Mouse (Mus musculus): ENCODE measurements around the gene Dab1. TPM values are rescaled to one million over a fixed set of nuclear protein-coding genes. Genes with fewer than 3 reads are reported as not detected.

Dab1 gene
- polyA plus RNA-seq, 1 experiment: 35.8 TPM

GRCm38 (mm10) chr4:104113209-104114005 is 494.2 kb downstream of the Dab1 start:
- H3K4me1 ChIP-seq (ENCODE audit: control insufficient read depth, insufficient read depth, low read length): no peaks in the 10 kb centered on the region
- DNase-seq: no peak
- H3K27ac ChIP-seq (ENCODE audit: insufficient read depth, low read length): no peak overlapping the region
- 47% methylated on average over 13 of the region's 13 CpGs for WGBS
- H3K27me3 ChIP-seq (ENCODE audit: control insufficient read depth, insufficient read depth, low read length): no peaks in the 10 kb centered on the region; the same call in 1 of the 2 replicates
- H3K4me3 ChIP-seq (replicated peaks; ENCODE audit: insufficient read depth, low read depth, low read length): no peak overlapping the region
- no peak for TF ChIP-seq POLR2A (IDR thresholded peaks at IDR 0.05; ENCODE audit: borderline replicate concordance, insufficient read depth, low read length)
- no peak for TF ChIP-seq CTCF (IDR thresholded peaks at IDR 0.05; ENCODE audit: borderline replicate concordance, insufficient read depth, low read depth, low read length)

- no peak overlapping the region for H3K27ac ChIP-seq (ENCODE audit: insufficient read depth, low read length)
- WGBS: 29% methylated on average over 6 of the region's 6 CpGs
- DNase-seq: no peak
Observed at GRCm38 (mm10) chr4:104114006-104114361, 494.8 kb downstream of the Dab1 start.

GRCm38 (mm10) chr4:104120108-104120507 is 500.9 kb downstream of the Dab1 start:
- Histone ChIP-seq H3K4me1 (ENCODE audit: control insufficient read depth, insufficient read depth, low read length) (no peaks in the 10 kb centered on the region), H3K27ac (ENCODE audit: insufficient read depth, low read length) (no peak overlapping the region), H3K4me3 (replicated peaks; ENCODE audit: insufficient read depth, low read depth, low read length) (no peak overlapping the region), H3K27me3 (ENCODE audit: control insufficient read depth, insufficient read depth, low read length) (no peaks in the 10 kb centered on the region)
- no peak for DNase-seq
- WGBS: 86% methylated on average over 4 of the region's 4 CpGs
- TF ChIP-seq POLR2A (IDR thresholded peaks at IDR 0.05; ENCODE audit: borderline replicate concordance, insufficient read depth, low read length): no peak
- TF ChIP-seq CTCF (IDR thresholded peaks at IDR 0.05; ENCODE audit: borderline replicate concordance, insufficient read depth, low read depth, low read length): no peak

More at GRCm38 (mm10) chr4:104114006-104114361, 494.8 kb downstream of the Dab1 start:
- no peaks in the 10 kb centered on the region for H3K4me1 ChIP-seq (ENCODE audit: control insufficient read depth, insufficient read depth, low read length)
- TF ChIP-seq CTCF (IDR thresholded peaks at IDR 0.05; ENCODE audit: borderline replicate concordance, insufficient read depth, low read depth, low read length): no peak
- TF ChIP-seq POLR2A (IDR thresholded peaks at IDR 0.05; ENCODE audit: borderline replicate concordance, insufficient read depth, low read length): no peak
- H3K4me3 ChIP-seq (replicated peaks; ENCODE audit: insufficient read depth, low read depth, low read length): no peak overlapping the region
- no peaks in the 10 kb centered on the region; the same call in 1 of the 2 replicates for H3K27me3 ChIP-seq (ENCODE audit: control insufficient read depth, insufficient read depth, low read length)

GRCm38 (mm10) chr4:104121959-104122358 is 502.8 kb downstream of the Dab1 start:
- TF ChIP-seq POLR2A (IDR thresholded peaks at IDR 0.05; ENCODE audit: borderline replicate concordance, insufficient read depth, low read length): no peak
- TF ChIP-seq CTCF (IDR thresholded peaks at IDR 0.05; ENCODE audit: borderline replicate concordance, insufficient read depth, low read depth, low read length): no peak
- Histone ChIP-seq H3K27me3 (ENCODE audit: control insufficient read depth, insufficient read depth, low read length) (no peaks in the 10 kb centered on the region), H3K4me1 (ENCODE audit: control insufficient read depth, insufficient read depth, low read length) (no peaks in the 10 kb centered on the region), H3K4me3 (replicated peaks; ENCODE audit: insufficient read depth, low read depth, low read length) (no peak overlapping the region), H3K27ac (ENCODE audit: insufficient read depth, low read length) (no peak overlapping the region)
- DNase-seq: no peak
- 28% methylated on average over 5 of the region's 5 CpGs for WGBS

DNA sequence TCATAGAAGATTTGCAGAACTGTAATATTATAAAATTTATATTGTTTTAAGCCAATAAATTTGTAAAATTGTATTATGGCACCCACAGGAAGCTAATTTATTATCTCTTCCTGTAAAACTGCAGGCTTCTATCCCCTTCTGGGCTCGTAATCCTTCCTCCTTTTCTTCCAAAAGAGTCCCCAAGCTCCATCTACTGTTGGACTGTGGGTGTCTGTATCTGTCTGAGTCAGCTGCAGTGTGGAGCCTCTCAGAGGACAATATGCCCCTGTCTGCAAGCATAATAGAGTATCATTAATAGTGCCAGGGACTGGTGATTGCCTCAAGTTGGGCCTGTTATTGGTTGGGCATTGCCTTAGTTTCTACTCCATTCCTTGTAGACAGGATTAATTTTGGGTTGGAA is 503.2 kb downstream of the Dab1 start:
- Histone ChIP-seq H3K27me3 (ENCODE audit: control insufficient read depth, insufficient read depth, low read length) (no peaks in the 10 kb centered on the region), H3K27ac (ENCODE audit: insufficient read depth, low read length) (no peak overlapping the region), H3K4me3 (replicated peaks; ENCODE audit: insufficient read depth, low read depth, low read length) (no peak overlapping the region), H3K4me1 (ENCODE audit: control insufficient read depth, insufficient read depth, low read length) (no peaks in the 10 kb centered on the region)
- 65% methylated on average over 1 of the region's 1 CpGs for WGBS
- DNase-seq: no peak
- TF ChIP-seq POLR2A (IDR thresholded peaks at IDR 0.05; ENCODE audit: borderline replicate concordance, insufficient read depth, low read length): no peak
- TF ChIP-seq CTCF (IDR thresholded peaks at IDR 0.05; ENCODE audit: borderline replicate concordance, insufficient read depth, low read depth, low read length): no peak

DNA sequence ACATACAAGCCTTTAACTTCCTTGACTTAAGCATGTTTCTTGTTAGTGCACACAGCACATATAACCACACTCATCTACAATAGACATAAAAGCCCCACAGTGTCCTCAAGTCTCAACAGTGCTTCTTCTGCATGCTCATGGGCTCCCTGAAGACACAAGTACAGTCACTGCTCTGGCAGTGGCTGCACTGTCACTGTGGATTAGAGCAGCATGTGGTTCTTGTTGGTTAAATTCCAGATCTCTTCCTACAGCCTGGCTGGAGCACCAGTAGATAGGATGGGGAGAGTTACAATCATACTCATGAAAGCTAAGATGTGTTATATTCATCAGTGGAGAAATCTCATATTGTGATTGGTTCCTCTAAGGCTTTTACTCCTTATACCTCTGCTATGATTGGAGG is 534.5 kb downstream of the Dab1 start:
- Histone ChIP-seq H3K27ac (ENCODE audit: insufficient read depth, low read length) (no peak overlapping the region), H3K4me3 (replicated peaks; ENCODE audit: insufficient read depth, low read depth, low read length) (no peak overlapping the region), H3K4me1 (ENCODE audit: control insufficient read depth, insufficient read depth, low read length) (no peaks in the 10 kb centered on the region), H3K27me3 (ENCODE audit: control insufficient read depth, insufficient read depth, low read length) (no peaks in the 10 kb centered on the region)
- DNase-seq: no peak
- no peak for TF ChIP-seq POLR2A (IDR thresholded peaks at IDR 0.05; ENCODE audit: borderline replicate concordance, insufficient read depth, low read length)
- no peak for TF ChIP-seq CTCF (IDR thresholded peaks at IDR 0.05; ENCODE audit: borderline replicate concordance, insufficient read depth, low read depth, low read length)

GRCm38 (mm10) chr4:104178067-104178466 is 558.9 kb downstream of the Dab1 start:
- TF ChIP-seq CTCF (IDR thresholded peaks at IDR 0.05; ENCODE audit: borderline replicate concordance, insufficient read depth, low read depth, low read length) (no peak), POLR2A (IDR thresholded peaks at IDR 0.05; ENCODE audit: borderline replicate concordance, insufficient read depth, low read length) (no peak)
- H3K27me3 ChIP-seq (ENCODE audit: control insufficient read depth, insufficient read depth, low read length): no peaks in the 10 kb centered on the region; the same call in 1 of the 2 replicates
- H3K4me3 ChIP-seq (replicated peaks; ENCODE audit: insufficient read depth, low read depth, low read length): no peak overlapping the region
- H3K27ac ChIP-seq (ENCODE audit: insufficient read depth, low read length): no peak overlapping the region
- DNase-seq: no peak
- 82% methylated on average over 3 of the region's 3 CpGs for WGBS
- H3K4me1 ChIP-seq (ENCODE audit: control insufficient read depth, insufficient read depth, low read length): no peaks in the 10 kb centered on the region

DNA sequence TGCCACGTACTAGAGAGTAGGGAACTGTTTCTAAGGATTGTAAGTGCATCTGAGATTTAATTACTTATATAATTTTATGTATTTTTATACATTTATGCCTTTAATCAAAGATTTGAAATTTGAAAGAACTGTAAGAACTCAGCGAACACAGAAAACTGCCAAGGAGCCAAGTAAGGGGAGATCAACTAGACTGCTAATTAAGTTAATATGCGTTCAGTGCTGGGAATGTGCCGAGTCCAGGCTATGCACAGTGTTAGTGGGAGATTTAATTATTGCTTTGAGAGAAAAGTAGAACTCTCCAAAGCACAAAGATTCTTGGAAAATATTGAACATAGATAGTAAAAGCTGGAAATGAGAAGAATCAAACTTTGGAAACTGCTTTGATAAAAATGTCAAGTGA is 567.2 kb downstream of the Dab1 start:
- H3K4me1 ChIP-seq (ENCODE audit: control insufficient read depth, insufficient read depth, low read length): no peaks in the 10 kb centered on the region
- H3K27ac ChIP-seq (ENCODE audit: insufficient read depth, low read length): no peak overlapping the region
- DNase-seq: no peak
- 58% methylated on average over 4 of the region's 4 CpGs for WGBS
- TF ChIP-seq POLR2A (IDR thresholded peaks at IDR 0.05; ENCODE audit: borderline replicate concordance, insufficient read depth, low read length) (no peak), CTCF (IDR thresholded peaks at IDR 0.05; ENCODE audit: borderline replicate concordance, insufficient read depth, low read depth, low read length) (no peak)
- no peaks in the 10 kb centered on the region; the same call in 1 of the 2 replicates for H3K27me3 ChIP-seq (ENCODE audit: control insufficient read depth, insufficient read depth, low read length)
- H3K4me3 ChIP-seq (replicated peaks; ENCODE audit: insufficient read depth, low read depth, low read length): no peak overlapping the region
